Mouse (Mus musculus) liver, embryonic 16.5 days (tissue): ENCODE data around the gene Ehd3. TPM values are rescaled to one million over a fixed set of nuclear protein-coding genes. Genes with fewer than 3 reads are reported as not detected.

Experiments used
- ATAC-seq: fragments of 200-750 bp; cut with Nextera tagmentation; 2 replicates; pipeline ENCODE4 v1.8.0; 2017; ENCODE audit warnings: low read depth, mild to moderate bottlenecking, moderate number of reproducible peaks, moderate library complexity
- H3K27ac ChIP-seq: fragments of 300-500 bp; sonication (generic); 2 replicates; pipeline ENCODE4 v1.5.1; 2014; ENCODE audit warnings: mild to moderate bottlenecking, low read length
- H3K27me3 ChIP-seq: fragments of 300-500 bp; sonication (generic); 2 replicates; pipeline ENCODE4 v1.6.1; 2014; ENCODE audit warnings: low read depth, low read length, mixed read lengths; ENCODE audit not compliant: control insufficient read depth, insufficient read depth
- H3K36me3 ChIP-seq: fragments of 300-500 bp; sonication (generic); 2 replicates; pipeline ENCODE4 v1.6.1; 2014; ENCODE audit warnings: mild to moderate bottlenecking; ENCODE audit not compliant: control insufficient read depth, insufficient read depth
- H3K4me1 ChIP-seq: fragments of 300-500 bp; sonication (generic); 2 replicates; pipeline ENCODE4 v1.6.1; 2014; ENCODE audit warnings: low read depth, low read length, mixed read lengths; ENCODE audit not compliant: control insufficient read depth
- H3K4me2 ChIP-seq: fragments of 300-500 bp; sonication (generic); 2 replicates; pipeline ENCODE4 v1.6.1; 2014; ENCODE audit warnings: low read depth, low read length, mixed read lengths
- H3K4me3 ChIP-seq: fragments of 300-500 bp; sonication (generic); 2 replicates; pipeline ENCODE4 v1.5.1; 2014; ENCODE audit warnings: low read depth, mild to moderate bottlenecking, low read length
- H3K9ac ChIP-seq: fragments of 300-500 bp; sonication (generic); 2 replicates; pipeline ENCODE4 v1.6.1; 2014; ENCODE audit warnings: low read depth, low read length
- H3K9me3 ChIP-seq: fragments of 300-500 bp; sonication (generic); replicated peaks from 2 replicates; pipeline ENCODE4 v1.6.1; 2016; ENCODE audit warnings: low read length; ENCODE audit not compliant: control insufficient read depth
- WGBS: fragments of 180-500 bp; shearing (Covaris S2); extraction: QIAGEN DNeasy Blood & Tissue Kit; methylation state at CpG from one replicate; pipeline ENCODE4 v1.1.7; 2014; ENCODE audit not compliant: insufficient replicate concordance; 5-methylcytosine and 5-hydroxymethylcytosine counted together
- polyA plus RNA-seq: library from polyadenylated mRNA; unstranded; fragments of >200 nt; fragmentation: Nextera tagmentation; extraction: Ambion mirVana; gene quantifications from 2 replicates; pipeline ENCODE4 v1.2.1, GENCODE M21; 2015

Ehd3 gene
- polyA plus RNA-seq, 1 experiment from 2014 or later: 23.1 TPM

GRCm38 (mm10) chr17:73869008-73869685 lies 65.2 kb downstream of the Ehd3 start:
- Histone ChIP-seq H3K4me3 (no peak overlapping the region), H3K36me3 (no peaks in the 10 kb centered on the region), H3K4me1 (no peaks in the 10 kb centered on the region), H3K4me2 (no peak overlapping the region), H3K9me3 (no peaks in the 10 kb centered on the region; the same call in 1 of the 2 replicates), H3K9ac (no peak overlapping the region), H3K27ac (no peak overlapping the region), H3K27me3 (no peaks in the 10 kb centered on the region)
- WGBS: 50% methylated on average over 9 of the region's 9 CpGs
- ATAC-seq: no peak

DNA sequence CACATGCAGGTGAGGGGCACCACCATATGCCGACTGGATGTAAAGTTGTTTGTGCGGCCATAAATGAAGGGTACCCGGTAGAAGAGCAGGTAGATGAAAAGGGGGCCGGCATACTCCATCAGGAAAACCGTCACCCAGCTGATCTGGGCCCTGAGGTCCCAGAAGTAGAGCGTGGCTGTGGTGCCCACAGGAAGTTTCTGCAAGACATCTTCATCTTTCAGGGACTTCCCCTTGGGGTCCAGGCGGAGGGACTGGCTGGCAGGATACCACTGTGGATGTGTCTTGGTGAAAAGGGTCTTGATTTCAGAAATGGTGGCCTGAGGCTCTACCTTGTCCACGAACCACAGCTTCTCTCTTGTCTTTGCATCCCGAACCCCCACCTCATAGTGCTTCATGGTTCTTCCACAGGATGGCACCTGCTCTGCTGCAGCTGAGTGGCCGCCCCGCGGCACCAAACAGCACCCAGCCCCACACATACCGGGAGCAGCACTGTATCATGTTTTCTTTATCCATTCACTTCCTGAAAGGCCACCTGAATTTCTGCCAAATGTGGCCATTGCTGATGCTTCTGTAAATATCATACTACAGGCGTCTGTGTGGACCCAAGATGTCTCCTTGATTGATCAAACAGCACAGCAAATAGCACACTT lies 67.1 kb downstream of the Ehd3 start:
- Histone ChIP-seq H3K9ac (no peak overlapping the region), H3K36me3 (no peaks in the 10 kb centered on the region), H3K27ac (no peak overlapping the region), H3K9me3 (no peaks in the 10 kb centered on the region; the same call in 1 of the 2 replicates), H3K4me1 (no peaks in the 10 kb centered on the region), H3K4me2 (no peak overlapping the region), H3K4me3 (no peak overlapping the region), H3K27me3 (no peaks in the 10 kb centered on the region)
- WGBS: 58% methylated on average over 14 of the region's 14 CpGs
- ATAC-seq: no peak

GRCm38 (mm10) chr17:73875268-73875667 lies 71.3 kb downstream of the Ehd3 start:
- Histone ChIP-seq H3K27me3 (no peaks in the 10 kb centered on the region), H3K9ac (no peak overlapping the region), H3K4me1 (no peaks in the 10 kb centered on the region), H3K4me3 (no peak overlapping the region), H3K36me3 (no peaks in the 10 kb centered on the region), H3K27ac (no peak overlapping the region), H3K9me3 (no peaks in the 10 kb centered on the region; the same call in 1 of the 2 replicates), H3K4me2 (no peak overlapping the region)
- ATAC-seq: no peak
- WGBS: 46% methylated on average over 4 of the region's 4 CpGs

GRCm38 (mm10) chr17:73875674-73876073 lies 71.7 kb downstream of the Ehd3 start:
- H3K27ac ChIP-seq: no peak overlapping the region
- H3K4me1 ChIP-seq: no peaks in the 10 kb centered on the region
- no peaks in the 10 kb centered on the region; the same call in 1 of the 2 replicates for H3K9me3 ChIP-seq
- no peak overlapping the region for H3K9ac ChIP-seq
- no peaks in the 10 kb centered on the region for H3K27me3 ChIP-seq
- WGBS: 35% methylated on average over 7 of the region's 7 CpGs
- no peak overlapping the region for H3K4me2 ChIP-seq
- H3K4me3 ChIP-seq: no peak overlapping the region
- no peak for ATAC-seq
- no peaks in the 10 kb centered on the region for H3K36me3 ChIP-seq

- 73% methylated on average over 10 of the region's 10 CpGs for WGBS
- no peak for ATAC-seq
Measured at GRCm38 (mm10) chr17:73879262-73879916, 75.5 kb downstream of the Ehd3 start.

GRCm38 (mm10) chr17:73880286-73880685 lies 76.4 kb downstream of the Ehd3 start:
- Histone ChIP-seq H3K4me2 (no peak overlapping the region), H3K9ac (no peak overlapping the region), H3K27me3 (no peaks in the 10 kb centered on the region), H3K4me3 (no peak overlapping the region), H3K9me3 (no peaks in the 10 kb centered on the region), H3K36me3 (no peaks in the 10 kb centered on the region), H3K4me1 (no peaks in the 10 kb centered on the region), H3K27ac (no peak overlapping the region)
- 55% methylated on average over 6 of the region's 6 CpGs for WGBS
- ATAC-seq: no peak

More at GRCm38 (mm10) chr17:73879262-73879916, 75.5 kb downstream of the Ehd3 start:
- Histone ChIP-seq H3K9me3 (no peaks in the 10 kb centered on the region), H3K36me3 (no peaks in the 10 kb centered on the region), H3K9ac (no peak overlapping the region), H3K27ac (no peak overlapping the region), H3K27me3 (no peaks in the 10 kb centered on the region), H3K4me3 (no peak overlapping the region), H3K4me1 (no peaks in the 10 kb centered on the region), H3K4me2 (no peak overlapping the region)

DNA sequence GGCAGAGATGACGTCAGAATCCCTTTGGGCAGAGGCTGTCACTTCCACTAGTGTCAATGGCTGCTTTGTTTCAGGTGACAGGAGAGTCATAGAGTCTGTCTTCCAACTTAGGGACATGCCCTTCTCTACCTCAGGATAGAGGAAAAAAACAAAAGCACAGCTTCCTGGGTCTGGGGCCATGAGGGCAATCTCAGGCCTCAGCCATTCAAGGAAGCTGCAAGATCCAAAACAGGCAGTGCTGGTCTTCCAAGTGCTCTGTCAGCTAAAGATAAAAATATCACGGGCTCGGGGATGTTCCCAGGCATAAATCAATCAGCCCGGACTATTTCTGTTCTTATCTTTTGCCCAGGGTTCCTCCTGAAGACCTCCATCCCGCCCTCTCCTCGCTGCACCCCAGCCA lies 77.4 kb downstream of the Ehd3 start:
- H3K4me3 ChIP-seq: no peak overlapping the region
- no peaks in the 10 kb centered on the region for H3K9me3 ChIP-seq
- no peak overlapping the region for H3K27ac ChIP-seq
- H3K36me3 ChIP-seq: no peaks in the 10 kb centered on the region
- 16% methylated on average over 6 of the region's 6 CpGs for WGBS
- no peaks in the 10 kb centered on the region for H3K4me1 ChIP-seq
- H3K4me2 ChIP-seq: no peak overlapping the region
- peak; percentile 43; the same call in 1 of the 2 replicates for ATAC-seq
- H3K9ac ChIP-seq: no peak overlapping the region
- H3K27me3 ChIP-seq: no peaks in the 10 kb centered on the region
